Comparison of ENCODE assay signal across 24 mouse cellular contexts in genomic region chr4:152410961-152411360, GRCm38 (mm10).
DNase-seq lines count a peak whose midpoint lies in the region; ATAC-seq lines count a peak whose summit lies in the region.
"Had no signal": no experiment of that assay in that cellular context is flagged by ENCODE, and none has a peak within 500 bp of the region (broad histone marks: within the 10 kb centered on the region; RNA-seq: fewer than 3 reads in every experiment).

No protein-coding gene starts in this region.

- no peak overlapping the region for H3K4me3 ChIP-seq in forebrain, embryonic 14.5 days (ENCODE audit: low read depth, low read length)
- H3K4me3 ChIP-seq in hindbrain, embryonic 13.5 days, result no peak overlapping the region
- H3K4me3 ChIP-seq: embryonic facial prominence, embryonic 15.5 days; forebrain, embryonic 10.5 days; gastrocnemius, adult 2 months; liver, embryonic 13.5 days had no signal

- no peak overlapping the region for H3K4me2 ChIP-seq in forebrain, embryonic 14.5 days (ENCODE audit: low read length)
- no peak overlapping the region for H3K4me2 ChIP-seq in hindbrain, embryonic 13.5 days
- H3K4me2 ChIP-seq: embryonic facial prominence, embryonic 15.5 days; heart, embryonic 11.5 days; liver, embryonic 13.5 days; midbrain, embryonic 11.5 days had no signal

- peak; percentile 39; the same call in 1 of the 2 replicates for ATAC-seq in frontal cortex, adult (ENCODE audit: low TSS enrichment)
- no peak for ATAC-seq in forebrain, embryonic 14.5 days
- ATAC-seq in hindbrain, embryonic 13.5 days (ENCODE audit: low FRiP score), result no peak
- ATAC-seq: activated CD4-positive, CD25-positive, alpha-beta regulatory T cell, adult 4 months; CD4-positive, CD25-positive, alpha-beta regulatory T cell, adult 4 months; intestine, postnatal 0 days had no signal

- 87% methylated on average over 13 of the region's 13 CpGs for WGBS in forebrain, embryonic 14.5 days
- 86% methylated on average over 13 of the region's 13 CpGs for WGBS in hindbrain, embryonic 13.5 days

- H3K9me3 ChIP-seq in forebrain, embryonic 14.5 days (replicated peaks; ENCODE audit: control insufficient read depth, low read length), result no peaks in the 10 kb centered on the region
- no peaks in the 10 kb centered on the region for H3K9me3 ChIP-seq in hindbrain, embryonic 13.5 days
- H3K9me3 ChIP-seq: embryonic facial prominence, embryonic 15.5 days; forebrain, embryonic 10.5 days; liver, embryonic 13.5 days had no signal

- no peaks in the 10 kb centered on the region for H3K36me3 ChIP-seq in forebrain, embryonic 14.5 days (ENCODE audit: control insufficient read depth, insufficient read depth, low read length)
- H3K36me3 ChIP-seq in hindbrain, embryonic 13.5 days, result no peaks in the 10 kb centered on the region
- H3K36me3 ChIP-seq: embryonic facial prominence, embryonic 15.5 days; forebrain, embryonic 10.5 days; liver, embryonic 13.5 days had no signal

- no peak overlapping the region for H3K27ac ChIP-seq in forebrain, embryonic 14.5 days (ENCODE audit: low read depth, low read length)
- no peak overlapping the region for H3K27ac ChIP-seq in hindbrain, embryonic 13.5 days
- H3K27ac ChIP-seq: embryonic facial prominence, embryonic 15.5 days; forebrain, embryonic 10.5 days; gastrocnemius, adult 2 months; liver, embryonic 13.5 days; stomach, postnatal 0 days had no signal

- H3K27me3 ChIP-seq in forebrain, embryonic 14.5 days (replicated peaks; ENCODE audit: control insufficient read depth, insufficient read depth, low read length), result no peaks in the 10 kb centered on the region
- no peaks in the 10 kb centered on the region for H3K27me3 ChIP-seq in hindbrain, embryonic 13.5 days
- H3K27me3 ChIP-seq: embryonic facial prominence, embryonic 15.5 days; liver, embryonic 13.5 days had no signal

- H3K9ac ChIP-seq in forebrain, embryonic 14.5 days (ENCODE audit: low read length), result no peak overlapping the region
- no peak overlapping the region for H3K9ac ChIP-seq in hindbrain, embryonic 13.5 days
- H3K9ac ChIP-seq: embryonic facial prominence, embryonic 15.5 days; liver, embryonic 13.5 days had no signal

- peaks cover 5% of the 10 kb centered on the region for H3K4me1 ChIP-seq in forebrain, embryonic 14.5 days (ENCODE audit: control insufficient read depth, insufficient read depth, low read length)
- peaks cover 12% of the 10 kb centered on the region for H3K4me1 ChIP-seq in hindbrain, embryonic 13.5 days (replicated peaks)
- H3K4me1 ChIP-seq: liver, embryonic 13.5 days had no signal

- no peak for DNase-seq in frontal cortex, postnatal 10 days (ENCODE audit: low spot score in 2 of 2)
- DNase-seq in 3134 (ENCODE audit: extremely low read depth, insufficient read length, low spot score) (peak; percentile 70), 416B (ENCODE audit: low read depth) (peak; percentile 42)
- peak; percentile 31 to 50 for DNase-seq in adrenal gland, postnatal 36 days
- no peak for DNase-seq in forebrain, embryonic 14.5 days (ENCODE audit: low spot score)
- no peak for DNase-seq in testis, postnatal 14 days (ENCODE audit: low spot score)
- DNase-seq: cerebellum, adult 9-10 months; gastrocnemius, adult 2 months; heart, postnatal 14 days; kidney, postnatal 25 days; liver, embryonic 13.5 days; lung, adult 2 months; lung, postnatal 14 days; thymus, postnatal 14 days had no signal

Comparison
In these comparisons a context has a peak if more than half of its experiments do, and no peak if none do; other contexts are left out.
1. DNase-seq: peak in 3134 (single experiment), 416B (single experiment) and adrenal gland, postnatal 36 days (2 of 2); none in frontal cortex, postnatal 10 days (0 of 2), forebrain, embryonic 14.5 days (single experiment) and testis, postnatal 14 days (single experiment).